Mouse (Mus musculus) CH12.LX (cell line): ENCODE data around the gene Csnk2a1. TPM values are rescaled to one million over a fixed set of nuclear protein-coding genes. Genes with fewer than 3 reads are reported as not detected.

Source experiments
- DNase-seq: peaks from one replicate; pipeline ENCODE4 v3.0.0-alpha.2; 2013; ENCODE audit errors: extremely low read depth
- H3K27ac ChIP-seq: 2 replicates; pipeline ENCODE4 v1.5.1; 2012; ENCODE audit warnings: low read depth, mild to moderate bottlenecking, control low read depth, moderate library complexity; ENCODE audit not compliant: insufficient read depth
- H3K27me3 ChIP-seq: replicated peaks from 2 replicates; pipeline ENCODE3; 2012; ENCODE audit warnings: inconsistent platforms
- H3K36me3 ChIP-seq, 2 experiments: replicated peaks in 1 of 2; 2 replicates each; pipeline versions ENCODE3 to v1.6.1; 2012; ENCODE audit warnings: inconsistent platforms in 1 of 2, low read length in 1 of 2, mild to moderate bottlenecking in 1 of 2, mixed read lengths in 1 of 2, moderate library complexity in 1 of 2; ENCODE audit not compliant: control insufficient read depth in 1 of 2, insufficient read depth in 1 of 2
- H3K4me1 ChIP-seq, 2 experiments: 2 replicates each; pipeline ENCODE4 v1.6.1; 2012; ENCODE audit warnings: inconsistent platforms in 1 of 2, moderate library complexity in 1 of 2; ENCODE audit not compliant: insufficient read depth in 2 of 2, control insufficient read depth in 1 of 2
- H3K4me2 ChIP-seq: 2 replicates; pipeline ENCODE4 v1.6.1; 2012; ENCODE audit warnings: low read depth, mild to moderate bottlenecking, control low read depth; ENCODE audit not compliant: poor library complexity, insufficient read depth, severe bottlenecking
- H3K4me3 ChIP-seq, 3 experiments: fragments of 150-350 bp in 1 of 3; sonication (generic) in 1 of 3; replicated peaks in 1 of 3; 2 replicates each; pipeline versions ENCODE3 to v1.5.1; 2011 to 2012; ENCODE audit warnings: low read depth in 2 of 3, low read length in 2 of 3, mild to moderate bottlenecking in 2 of 3, moderate library complexity in 2 of 3, control low read depth in 1 of 3, improper control_type of control experiment in 1 of 3, inconsistent platforms in 1 of 3, mixed read lengths in 1 of 3; ENCODE audit not compliant: poor library complexity in 1 of 3
- H3K79me2 ChIP-seq: replicated peaks from 2 replicates; pipeline ENCODE4 v1.6.1; 2012; ENCODE audit warnings: mild to moderate bottlenecking, moderate library complexity; ENCODE audit not compliant: control insufficient read depth, poor library complexity, insufficient read depth, severe bottlenecking; ENCODE audit errors: extremely low read depth
- H3K9ac ChIP-seq: 2 replicates; pipeline ENCODE4 v1.6.1; 2012; ENCODE audit warnings: low read depth, mild to moderate bottlenecking, control low read depth, moderate library complexity; ENCODE audit not compliant: insufficient read depth
- H3K9me3 ChIP-seq: replicated peaks from 2 replicates; pipeline ENCODE3; 2012; ENCODE audit warnings: low read length, inconsistent platforms, mixed read lengths
- CHD1 ChIP-seq: IDR thresholded peaks from 2 replicates; pipeline ENCODE4 v1.6.1; 2012; ENCODE audit warnings: low read depth, low read length, improper control_type of control experiment, inconsistent platforms
- CTCF ChIP-seq, 2 experiments: IDR thresholded peaks in 1 of 2; conservative IDR thresholded peaks in 1 of 2; 2 replicates each; pipeline ENCODE4 v1.5.1; 2011 to 2012; ENCODE audit warnings: low read depth in 2 of 2, low read length in 2 of 2, improper control_type of control experiment in 1 of 2, inconsistent platforms in 1 of 2, mild to moderate bottlenecking in 1 of 2, moderate library complexity in 1 of 2
- ELF1 ChIP-seq: IDR thresholded peaks from 2 replicates; pipeline ENCODE4 v1.6.1; 2014; ENCODE audit warnings: low read depth, mild to moderate bottlenecking, inconsistent platforms, low read length, improper control_type of control experiment
- EP300 ChIP-seq: IDR thresholded peaks from 2 replicates; pipeline ENCODE4 v1.6.1; 2011; ENCODE audit warnings: low read length, improper control_type of control experiment
- GABPA ChIP-seq: IDR thresholded peaks from 2 replicates; pipeline ENCODE4 v1.6.1; 2012; ENCODE audit warnings: low read depth, low read length, improper control_type of control experiment, inconsistent platforms; ENCODE audit not compliant: insufficient replicate concordance
- JUN ChIP-seq: IDR thresholded peaks from 2 replicates; pipeline ENCODE4 v1.6.1; 2011; ENCODE audit warnings: low read depth, mild to moderate bottlenecking, low read length, improper control_type of control experiment, moderate library complexity; ENCODE audit not compliant: insufficient read depth
- KAT2A ChIP-seq: IDR thresholded peaks from 2 replicates; pipeline ENCODE4 v1.6.1; 2012; ENCODE audit warnings: low read length, improper control_type of control experiment, inconsistent platforms; ENCODE audit not compliant: insufficient replicate concordance
- MAX ChIP-seq: IDR thresholded peaks from 2 replicates; pipeline ENCODE4 v1.6.1; 2011; ENCODE audit warnings: low read length, improper control_type of control experiment
- MEF2A ChIP-seq: IDR thresholded peaks from 2 replicates; pipeline ENCODE4 v1.6.1; 2014; ENCODE audit warnings: low read depth, mild to moderate bottlenecking, inconsistent platforms, low read length, improper control_type of control experiment, borderline replicate concordance
- MXI1 ChIP-seq: IDR thresholded peaks from 2 replicates; pipeline ENCODE4 v1.6.1; 2011; ENCODE audit warnings: mild to moderate bottlenecking, low read depth, low read length, improper control_type of control experiment
- MYC ChIP-seq: IDR thresholded peaks from 2 replicates; pipeline ENCODE4 v1.6.1; 2011; ENCODE audit warnings: low read depth, mild to moderate bottlenecking, improper control_type of control experiment, low read length
- NELFE ChIP-seq: IDR thresholded peaks from 2 replicates; pipeline ENCODE4 v1.6.1; 2011; ENCODE audit warnings: low read depth, low read length, improper control_type of control experiment
- PAX5 ChIP-seq: IDR thresholded peaks from 2 replicates; pipeline ENCODE4 v1.6.1; 2012; ENCODE audit warnings: low read length, inconsistent platforms, mixed read lengths
- POLR2A ChIP-seq: IDR thresholded peaks from 2 replicates; pipeline ENCODE4 v1.6.1; 2011; ENCODE audit warnings: low read depth, mild to moderate bottlenecking, improper control_type of control experiment, low read length
- RAD21 ChIP-seq: IDR thresholded peaks from 2 replicates; pipeline ENCODE4 v1.6.1; 2011; ENCODE audit warnings: low read depth, mild to moderate bottlenecking, low read length, improper control_type of control experiment, moderate library complexity
- RCOR1 ChIP-seq: conservative IDR thresholded peaks from 2 replicates; pipeline ENCODE4 v1.6.1; 2012; ENCODE audit warnings: low read depth, mild to moderate bottlenecking, inconsistent platforms, low read length, improper control_type of control experiment
- SIN3A ChIP-seq: IDR thresholded peaks from 2 replicates; pipeline ENCODE4 v1.6.1; 2012; ENCODE audit warnings: low read length, improper control_type of control experiment, inconsistent platforms
- TBP ChIP-seq: conservative IDR thresholded peaks from 2 replicates; pipeline ENCODE4 v1.6.1; 2011; ENCODE audit warnings: low read depth, low read length, improper control_type of control experiment
- UBTF ChIP-seq: IDR thresholded peaks from 2 replicates; pipeline ENCODE4 v1.6.1; 2012; ENCODE audit warnings: low read depth, mild to moderate bottlenecking, inconsistent platforms, low read length, improper control_type of control experiment, moderate library complexity
- USF1 ChIP-seq: IDR thresholded peaks from 2 replicates; pipeline ENCODE4 v1.6.1; 2014; ENCODE audit warnings: low read depth, mild to moderate bottlenecking, inconsistent platforms, low read length, improper control_type of control experiment
- USF2 ChIP-seq: conservative IDR thresholded peaks from 2 replicates; pipeline ENCODE4 v1.6.1; 2011; ENCODE audit warnings: low read depth, low read length, improper control_type of control experiment
- ZKSCAN1 ChIP-seq: IDR thresholded peaks from 2 replicates; pipeline ENCODE4 v1.6.1; 2012; ENCODE audit warnings: low read depth, inconsistent platforms, low read length, improper control_type of control experiment, borderline replicate concordance
- dilution Hi-C: fragments of 300-500 bp; cut with MboI; formaldehyde crosslinking; loops from 2 replicates; pipeline ENCODE4 v1.14.3; 2020; ENCODE audit warnings: low sequenced_read_pairs; ENCODE audit not compliant: extremely low pct_unique_long_range_greater_than_20kb, extremely low pct_ligation_motif_present
- in situ Hi-C: fragments of 300-500 bp; cut with MboI; formaldehyde crosslinking; loops from 3 replicates; pipeline ENCODE4 v1.14.3; 2019; ENCODE audit warnings: low sequenced_read_pairs, low pct_ligation_motif_present, low pct_unique_long_range_greater_than_20kb, mixed read lengths
- polyA plus RNA-seq: library from polyadenylated mRNA; unstranded; fragments of >175 nt; gene quantifications from 2 replicates; pipeline ENCODE4 v1.2.1, GENCODE M21; 2012; ENCODE audit warnings: low read depth; ENCODE audit not compliant: insufficient read length
- total RNA-seq, 2 experiments: library from RNA; depleted of rRNA; stranded (reverse); fragments of 300-350 nt in 1 of 2; fragments of >200 nt in 1 of 2; gene quantifications; 2 replicates each; pipeline ENCODE4 v1.2.3; 2012 to 2014

Csnk2a1 gene
- total and polyA plus RNA-seq, 3 experiments = 79.2 to 145 (median 100) TPM

GRCm38 (mm10) chr2:152192591-152193345 is 33.9 kb upstream of the Csnk2a1 start:
- Histone ChIP-seq H3K9ac (no peak overlapping the region), H3K36me3 (no peaks in the 10 kb centered on the region), H3K27me3 (peaks cover 62% of the 10 kb centered on the region), H3K4me3 (no peak overlapping the region), H3K79me2 (no peaks in the 10 kb centered on the region), H3K4me2 (no peak overlapping the region), H3K27ac (no peak overlapping the region), H3K4me1 (no peaks in the 10 kb centered on the region), H3K9me3 (no peaks in the 10 kb centered on the region)
- TF ChIP-seq MXI1 = no peak
- no peak for TF ChIP-seq USF2
- no peak for TF ChIP-seq UBTF
- no peak for TF ChIP-seq USF1
- no peak for TF ChIP-seq SIN3A
- TF ChIP-seq TBP = no peak
- TF ChIP-seq RAD21 = no peak
- TF ChIP-seq GABPA = no peak
- no peak for TF ChIP-seq POLR2A
- TF ChIP-seq EP300 = no peak
- no peak for TF ChIP-seq PAX5
- no peak for TF ChIP-seq MAX
- no peak for TF ChIP-seq ELF1
- no peak for TF ChIP-seq RCOR1
- TF ChIP-seq CHD1 = no peak
- TF ChIP-seq CTCF (conservative IDR thresholded peaks at IDR 0.05 in 1 of 2, IDR thresholded peaks at IDR 0.05 in 1 of 2; ENCODE audit: low read depth in 2 of 2, low read length in 2 of 2) = no peak
- TF ChIP-seq JUN = no peak
- no peak for DNase-seq
- in situ Hi-C loops = no loop called here
- dilution Hi-C loops = no loop called here

- Histone ChIP-seq H3K9me3 (no peaks in the 10 kb centered on the region), H3K27ac (no peak overlapping the region)
- no peak for TF ChIP-seq NELFE
- TF ChIP-seq USF2 = no peak
- TF ChIP-seq ZKSCAN1 = no peak
- no peak for TF ChIP-seq MEF2A
- no peak for TF ChIP-seq MYC
- no peak for TF ChIP-seq KAT2A
- TF ChIP-seq USF1 = no peak
- TF ChIP-seq CTCF (conservative IDR thresholded peaks at IDR 0.05 in 1 of 2, IDR thresholded peaks at IDR 0.05 in 1 of 2; ENCODE audit: low read depth in 2 of 2, low read length in 2 of 2) = no peak
- TF ChIP-seq, all 38 proteins: peak for 0
- H3K27me3 ChIP-seq = peaks cover 62% of the 10 kb centered on the region
- H3K36me3 ChIP-seq = no peaks in the 10 kb centered on the region
- no peak for DNase-seq
- no peaks in the 10 kb centered on the region for H3K79me2 ChIP-seq
- no peaks in the 10 kb centered on the region for H3K4me1 ChIP-seq
- in situ Hi-C loops = no loop called here
- dilution Hi-C loops = no loop called here
- H3K9ac ChIP-seq = no peak overlapping the region
- H3K4me3 ChIP-seq = no peak overlapping the region
- no peak overlapping the region for H3K4me2 ChIP-seq
Observed at GRCm38 (mm10) chr2:152193346-152193710, 33.3 kb upstream of the Csnk2a1 start.
